Mouse (Mus musculus): ENCODE results near the gene Rgsl1. TPM values are rescaled to one million over a fixed set of nuclear protein-coding genes. Genes with fewer than 3 reads are reported as not detected.
"Not testable (repeated sequence)": the region's sequence is repeated elsewhere in the genome, so short reads cannot be mapped to it uniquely, and the experiment has no call there.

Gene Rgsl1
- polyA plus RNA-seq (2015; fragmentation: Nextera tagmentation; extraction: Ambion mirVana), result 0.08 and 0.29 TPM in 2 replicates

- Histone ChIP-seq H3K27me3 (no peaks in the 10 kb centered on the region), H3K9ac (no peak within 1 kb of the TSS), H3K36me3 (no peaks in the 10 kb centered on the region), H3K4me2 (no peak within 1 kb of the TSS), H3K27ac (replicated peaks) (no peak within 1 kb of the TSS), H3K9me3 (no peaks in the 10 kb centered on the region), H3K4me1 (replicated peaks) (no peaks in the 10 kb centered on the region), H3K4me3 (no peak within 1 kb of the TSS)
- ATAC-seq (ENCODE audit: low read depth), result no peak
- WGBS, result 94% methylated on average over 8 of the region's 8 CpGs
These were observed at the start of gene Rgsl1 for GRCm38 (mm10) chr1:153844042-153844441. TSS of gene Rgsl1 (minus strand) at chr1:153844142.

- WGBS, result 66% methylated on average over 4 of the region's 4 CpGs
- Histone ChIP-seq H3K9me3 (no peaks in the 10 kb centered on the region), H3K4me3 (no peak within 1 kb of the TSS), H3K4me2 (no peak within 1 kb of the TSS), H3K9ac (no peak within 1 kb of the TSS), H3K36me3 (no peaks in the 10 kb centered on the region), H3K27me3 (0 out of 2 replicates have a peak, but pooled peaks cover 8% of the 10 kb centered on the region), H3K4me1 (replicated peaks) (no peaks in the 10 kb centered on the region), H3K27ac (replicated peaks) (no peak within 1 kb of the TSS)
- no peak for ATAC-seq (ENCODE audit: low read depth)
These were observed 47.5 kb upstream of the Rgsl1 start, which contains the start of gene Teddm1a for GRCm38 (mm10) chr1:153891442-153891841. TSS of gene Teddm1a (plus strand) at chr1:153891742.

- no peak overlapping the region for H3K9ac ChIP-seq
- H3K27me3 ChIP-seq, result 0 out of 2 replicates have a peak, but pooled peaks cover 8% of the 10 kb centered on the region
- ATAC-seq (ENCODE audit: low read depth), result no peak
- no peaks in the 10 kb centered on the region for H3K9me3 ChIP-seq
- WGBS, result 96% methylated on average over 10 of the region's 10 CpGs
- H3K27ac ChIP-seq (replicated peaks), result no peak overlapping the region
- no peak overlapping the region for H3K4me3 ChIP-seq
- H3K4me1 ChIP-seq (replicated peaks), result no peaks in the 10 kb centered on the region
- no peak overlapping the region for H3K4me2 ChIP-seq
- H3K36me3 ChIP-seq, result no peaks in the 10 kb centered on the region
These were observed 46.2 kb upstream of the Rgsl1 start for GRCm38 (mm10) chr1:153890121-153890520.

- no peak overlapping the region for H3K4me2 ChIP-seq
- no peak overlapping the region for H3K9ac ChIP-seq
- H3K27me3 ChIP-seq, result no peaks in the 10 kb centered on the region
- WGBS, result 43% methylated on average over 17 of the region's 17 CpGs
- H3K4me1 ChIP-seq (replicated peaks), result no peaks in the 10 kb centered on the region
- no peak overlapping the region for H3K4me3 ChIP-seq
- H3K27ac ChIP-seq (replicated peaks), result no peak overlapping the region; the same call in 1 of the 2 replicates
- ATAC-seq (ENCODE audit: low read depth), result peak; percentile 47; the same call in 1 of the 2 replicates
- H3K9me3 ChIP-seq, result no peaks in the 10 kb centered on the region
- H3K36me3 ChIP-seq, result no peaks in the 10 kb centered on the region
These were observed 42.2 kb upstream of the Rgsl1 start for GRCm38 (mm10) chr1:153886024-153886633.

GRCm38 (mm10) chr1:153880391-153880790 is 36.4 kb upstream of the Rgsl1 start:
- H3K4me2 ChIP-seq; H3K4me1 ChIP-seq (replicated peaks); H3K27me3 ChIP-seq; H3K9me3 ChIP-seq; H3K4me3 ChIP-seq; H3K36me3 ChIP-seq; H3K9ac ChIP-seq; H3K27ac ChIP-seq (replicated peaks); ATAC-seq (ENCODE audit: low read depth): not testable (repeated sequence)
- 97% methylated on average over 17 of the region's 17 CpGs for WGBS

- no peaks in the 10 kb centered on the region for H3K27me3 ChIP-seq
- no peak within 1 kb of the TSS for H3K4me3 ChIP-seq
- H3K36me3 ChIP-seq, result no peaks in the 10 kb centered on the region
- ATAC-seq (ENCODE audit: low read depth), result no peak
- 87% methylated on average over 6 of the region's 6 CpGs for WGBS
- H3K9me3 ChIP-seq, result no peaks in the 10 kb centered on the region
- no peak within 1 kb of the TSS for H3K4me2 ChIP-seq
- H3K4me1 ChIP-seq (replicated peaks), result no peaks in the 10 kb centered on the region
- no peak within 1 kb of the TSS for H3K27ac ChIP-seq (replicated peaks)
- no peak within 1 kb of the TSS for H3K9ac ChIP-seq
These were observed 30.1 kb upstream of the Rgsl1 start, which contains the start of gene Teddm1b for GRCm38 (mm10) chr1:153874045-153874444. TSS of gene Teddm1b (plus strand) at chr1:153874345.

- Histone ChIP-seq H3K4me3 (no peak overlapping the region), H3K9me3 (no peaks in the 10 kb centered on the region), H3K27me3 (no peaks in the 10 kb centered on the region), H3K4me2 (no peak overlapping the region), H3K27ac (replicated peaks) (no peak overlapping the region), H3K36me3 (no peaks in the 10 kb centered on the region), H3K4me1 (replicated peaks) (no peaks in the 10 kb centered on the region), H3K9ac (no peak overlapping the region)
- WGBS, result 79% methylated on average over 8 of the region's 8 CpGs
- ATAC-seq (ENCODE audit: low read depth), result no peak
These were observed 12.0 kb upstream of the Rgsl1 start for GRCm38 (mm10) chr1:153855946-153856345.

GRCm38 (mm10) chr1:153852696-153853095 is 8.8 kb upstream of the Rgsl1 start:
- not testable (repeated sequence) for H3K27ac ChIP-seq (replicated peaks); H3K36me3 ChIP-seq; H3K4me1 ChIP-seq (replicated peaks); H3K27me3 ChIP-seq; H3K9me3 ChIP-seq; H3K9ac ChIP-seq; ATAC-seq (ENCODE audit: low read depth); H3K4me3 ChIP-seq; H3K4me2 ChIP-seq
- WGBS, result 83% methylated on average over 7 of the region's 7 CpGs

- H3K27ac ChIP-seq (replicated peaks), result no peak overlapping the region
- H3K27me3 ChIP-seq, result no peaks in the 10 kb centered on the region
- no peaks in the 10 kb centered on the region for H3K4me1 ChIP-seq (replicated peaks)
- ATAC-seq (ENCODE audit: low read depth), result peak; percentile 40; the same call in 1 of the 2 replicates
- WGBS, result 31% methylated on average over 6 of the region's 6 CpGs
- no peak overlapping the region for H3K4me3 ChIP-seq
- no peak overlapping the region for H3K9ac ChIP-seq
- H3K9me3 ChIP-seq, result no peaks in the 10 kb centered on the region
- H3K4me2 ChIP-seq, result no peak overlapping the region
- H3K36me3 ChIP-seq, result no peaks in the 10 kb centered on the region
These were observed 2.9 kb upstream of the Rgsl1 start for GRCm38 (mm10) chr1:153846867-153847266.

- Histone ChIP-seq H3K4me3 (no peak overlapping the region), H3K9me3 (no peaks in the 10 kb centered on the region), H3K27me3 (no peaks in the 10 kb centered on the region), H3K9ac (no peak overlapping the region), H3K27ac (replicated peaks) (no peak overlapping the region), H3K4me1 (replicated peaks) (no peaks in the 10 kb centered on the region), H3K36me3 (no peaks in the 10 kb centered on the region), H3K4me2 (no peak overlapping the region)
- 88% methylated on average over 7 of the region's 7 CpGs for WGBS
- ATAC-seq (ENCODE audit: low read depth), result no peak
These were observed 2.5 kb upstream of the Rgsl1 start for GRCm38 (mm10) chr1:153846420-153846819.

GRCm38 (mm10) chr1:153842121-153842740 is 1.7 kb downstream of the Rgsl1 start:
- Histone ChIP-seq H3K4me2 (no peak overlapping the region), H3K9ac (no peak overlapping the region), H3K9me3 (no peaks in the 10 kb centered on the region), H3K36me3 (no peaks in the 10 kb centered on the region), H3K4me1 (replicated peaks) (no peaks in the 10 kb centered on the region), H3K27me3 (no peaks in the 10 kb centered on the region), H3K4me3 (no peak overlapping the region), H3K27ac (replicated peaks) (no peak overlapping the region)
- ATAC-seq (ENCODE audit: low read depth), result no peak
- WGBS, result 86% methylated on average over 11 of the region's 11 CpGs

- H3K4me2 ChIP-seq, result no peak overlapping the region
- no peaks in the 10 kb centered on the region for H3K4me1 ChIP-seq (replicated peaks)
- 0 out of 2 replicates have a peak, but pooled peaks cover 5% of the 10 kb centered on the region for H3K9me3 ChIP-seq
- no peak overlapping the region for H3K4me3 ChIP-seq
- H3K9ac ChIP-seq, result no peak overlapping the region
- ATAC-seq (ENCODE audit: low read depth), result no peak
- H3K36me3 ChIP-seq, result no peaks in the 10 kb centered on the region
- H3K27ac ChIP-seq (replicated peaks), result no peak overlapping the region
- WGBS, result 83% methylated on average over 4 of the region's 4 CpGs
- no peaks in the 10 kb centered on the region for H3K27me3 ChIP-seq
These were observed 7.9 kb downstream of the Rgsl1 start for GRCm38 (mm10) chr1:153836036-153836435.
